Mouse (Mus musculus) ES-Bruce4 (cell line): ENCODE data around the gene Samd4b. TPM values are rescaled to one million over a fixed set of nuclear protein-coding genes. Genes with fewer than 3 reads are reported as not detected.
"Not testable (repeated sequence)": the region's sequence is repeated elsewhere in the genome, so short reads cannot be mapped to it uniquely, and the experiment has no call there.

Experiments used
- H3K27ac ChIP-seq: 2 replicates; pipeline ENCODE4 v1.5.1; 2012; ENCODE audit warnings: low read length, inconsistent platforms; ENCODE audit not compliant: insufficient read depth
- H3K27me3 ChIP-seq: 2 replicates; pipeline ENCODE4 v1.6.1; 2012; ENCODE audit warnings: mild to moderate bottlenecking, low read length, inconsistent platforms; ENCODE audit not compliant: control insufficient read depth, poor library complexity, insufficient read depth, severe bottlenecking
- H3K36me3 ChIP-seq: 2 replicates; pipeline ENCODE4 v1.6.1; 2012; ENCODE audit warnings: inconsistent platforms, mild to moderate bottlenecking, low read length, moderate library complexity; ENCODE audit not compliant: control insufficient read depth, poor library complexity, insufficient read depth, severe bottlenecking
- H3K4me1 ChIP-seq: one replicate; pipeline ENCODE4 v1.8.1; 2011; ENCODE audit warnings: low read length; ENCODE audit not compliant: control insufficient read depth, insufficient read depth
- H3K4me3 ChIP-seq: 2 replicates; pipeline ENCODE4 v1.5.1; 2011; ENCODE audit warnings: low read depth, mild to moderate bottlenecking, low read length
- H3K9ac ChIP-seq: 2 replicates; pipeline ENCODE4 v1.6.1; 2012; ENCODE audit warnings: low read depth, mild to moderate bottlenecking, inconsistent platforms; ENCODE audit not compliant: poor library complexity, severe bottlenecking
- H3K9me3 ChIP-seq: replicated peaks from 2 replicates; pipeline ENCODE4 v1.6.1; 2012; ENCODE audit warnings: mild to moderate bottlenecking, low read length, inconsistent platforms; ENCODE audit not compliant: control insufficient read depth, poor library complexity, insufficient read depth, severe bottlenecking
- CTCF ChIP-seq: IDR thresholded peaks from one replicate; pipeline ENCODE4 v1.8.1; 2011; ENCODE audit warnings: low read depth, low read length
- EP300 ChIP-seq: IDR thresholded peaks from 2 replicates; pipeline ENCODE4 v1.6.1; 2011; ENCODE audit warnings: low read depth, low read length; ENCODE audit not compliant: insufficient read depth
- POLR2A ChIP-seq: IDR thresholded peaks from one replicate; pipeline ENCODE4 v1.8.1; 2011; ENCODE audit warnings: low read length; ENCODE audit not compliant: insufficient read depth
- polyA plus RNA-seq: library from polyadenylated mRNA; stranded (reverse); fragments of >200 nt; gene quantifications from 2 replicates; pipeline ENCODE4 v1.2.4, GENCODE M21; 2011; ENCODE audit warnings: low read depth; ENCODE audit not compliant: missing spikeins, insufficient read depth, insufficient read length

Gene Samd4b
- polyA plus RNA-seq, 1 experiment: 86.0 TPM

DNA sequence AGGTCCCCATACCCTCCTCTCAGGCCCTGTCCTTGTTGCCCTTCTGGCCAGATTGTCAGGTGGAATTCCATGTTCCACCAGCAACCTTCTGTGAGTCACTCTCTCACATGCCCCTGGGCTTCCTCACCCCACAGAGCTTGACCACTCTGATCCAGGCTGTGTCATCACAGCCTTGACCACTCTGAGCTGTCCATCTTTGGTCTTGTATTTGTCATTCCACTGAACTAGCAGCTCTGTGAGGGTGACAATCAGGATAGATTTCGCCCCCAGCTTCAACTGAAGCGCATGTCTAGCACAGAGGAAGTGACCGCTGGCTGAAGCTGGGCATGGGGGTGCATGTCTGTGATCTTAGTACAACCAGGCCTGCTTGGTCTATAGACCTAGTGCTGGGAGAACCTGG, 207.6 kb downstream of the Samd4b start:
- TF ChIP-seq EP300: no peak
- TF ChIP-seq CTCF: no peak
- TF ChIP-seq POLR2A: no peak
- Histone ChIP-seq H3K9ac (no peak overlapping the region), H3K27ac (no peak overlapping the region), H3K9me3 (no peaks in the 10 kb centered on the region), H3K4me3 (no peak overlapping the region), H3K27me3 (no peaks in the 10 kb centered on the region), H3K4me1 (no peaks in the 10 kb centered on the region), H3K36me3 (peaks cover 7% of the 10 kb centered on the region)

GRCm38 (mm10) chr7:28387384-28387783, 210.6 kb downstream of the Samd4b start:
- not testable (repeated sequence) for H3K36me3 ChIP-seq, H3K9me3 ChIP-seq, H3K27me3 ChIP-seq, H3K9ac ChIP-seq, H3K4me1 ChIP-seq, H3K27ac ChIP-seq, H3K4me3 ChIP-seq

DNA sequence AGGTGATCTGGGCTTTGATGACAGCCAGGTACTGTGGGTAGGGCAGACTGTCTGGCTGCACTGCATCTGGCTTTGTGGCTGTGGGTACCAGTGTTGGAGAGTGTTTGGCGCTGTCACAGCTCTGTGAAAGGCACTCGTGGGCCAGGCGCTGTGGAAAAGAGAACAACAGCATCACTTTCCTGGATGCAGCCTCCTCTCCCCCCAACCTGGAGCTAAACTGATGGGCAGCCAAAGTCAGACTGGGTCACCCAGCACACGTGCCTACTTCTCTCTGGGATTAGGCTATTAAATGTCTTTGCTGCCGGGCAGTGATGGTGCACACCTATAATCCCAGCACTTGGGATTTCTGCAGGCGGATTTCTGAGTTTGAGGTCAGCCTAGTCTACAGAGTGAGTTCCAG, 211.1 kb downstream of the Samd4b start:
- not testable (repeated sequence) for H3K4me3 ChIP-seq, H3K27ac ChIP-seq, H3K36me3 ChIP-seq, H3K4me1 ChIP-seq, H3K9me3 ChIP-seq, H3K27me3 ChIP-seq, H3K9ac ChIP-seq

GRCm38 (mm10) chr7:28386462-28386861, 211.5 kb downstream of the Samd4b start:
- no peak overlapping the region for H3K4me3 ChIP-seq
- H3K36me3 ChIP-seq: peaks cover 5% of the 10 kb centered on the region
- no peak overlapping the region for H3K27ac ChIP-seq
- H3K9me3 ChIP-seq: no peaks in the 10 kb centered on the region
- peak; percentile 94 for TF ChIP-seq CTCF
- peak; percentile 67; the same call in 1 of the 2 replicates for TF ChIP-seq EP300
- no peak for TF ChIP-seq POLR2A
- peaks cover 3% of the 10 kb centered on the region for H3K4me1 ChIP-seq
- H3K9ac ChIP-seq: no peak overlapping the region
- no peaks in the 10 kb centered on the region for H3K27me3 ChIP-seq

GRCm38 (mm10) chr7:28386007-28386406, 211.9 kb downstream of the Samd4b start:
- Histone ChIP-seq H3K27me3 (no peaks in the 10 kb centered on the region), H3K9ac (no peak overlapping the region), H3K27ac (no peak overlapping the region), H3K9me3 (no peaks in the 10 kb centered on the region), H3K4me3 (no peak overlapping the region), H3K36me3 (peaks cover 5% of the 10 kb centered on the region), H3K4me1 (peaks cover 3% of the 10 kb centered on the region)
- TF ChIP-seq CTCF: no peak
- no peak for TF ChIP-seq EP300
- TF ChIP-seq POLR2A: no peak

DNA sequence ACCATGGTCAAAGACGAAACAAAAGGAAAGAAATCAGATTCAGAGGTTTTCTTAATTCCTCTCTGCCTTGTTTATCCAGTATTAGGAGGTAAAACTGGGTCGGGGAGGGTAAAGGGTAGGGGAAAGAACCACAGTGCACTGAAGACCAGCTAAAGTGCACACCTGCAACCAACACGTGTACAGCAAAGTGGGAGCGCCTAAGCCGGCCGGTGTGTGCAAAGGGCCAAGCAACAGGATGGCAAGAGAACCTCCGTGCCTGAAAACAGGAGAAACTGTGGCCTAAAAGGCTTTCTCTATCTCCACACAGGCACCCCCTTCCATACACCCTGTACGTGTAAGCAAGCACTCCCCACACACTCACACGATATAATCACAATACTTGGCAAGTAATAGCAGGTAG, 212.7 kb downstream of the Samd4b start:
- TF ChIP-seq EP300 (no peak), POLR2A (no peak), CTCF (no peak)
- no peaks in the 10 kb centered on the region for H3K27me3 ChIP-seq
- H3K4me1 ChIP-seq: peaks cover 3% of the 10 kb centered on the region
- H3K4me3 ChIP-seq: no peak overlapping the region
- peaks cover 5% of the 10 kb centered on the region for H3K36me3 ChIP-seq
- no peak overlapping the region for H3K27ac ChIP-seq
- H3K9me3 ChIP-seq: no peaks in the 10 kb centered on the region
- H3K9ac ChIP-seq: no peak overlapping the region

DNA sequence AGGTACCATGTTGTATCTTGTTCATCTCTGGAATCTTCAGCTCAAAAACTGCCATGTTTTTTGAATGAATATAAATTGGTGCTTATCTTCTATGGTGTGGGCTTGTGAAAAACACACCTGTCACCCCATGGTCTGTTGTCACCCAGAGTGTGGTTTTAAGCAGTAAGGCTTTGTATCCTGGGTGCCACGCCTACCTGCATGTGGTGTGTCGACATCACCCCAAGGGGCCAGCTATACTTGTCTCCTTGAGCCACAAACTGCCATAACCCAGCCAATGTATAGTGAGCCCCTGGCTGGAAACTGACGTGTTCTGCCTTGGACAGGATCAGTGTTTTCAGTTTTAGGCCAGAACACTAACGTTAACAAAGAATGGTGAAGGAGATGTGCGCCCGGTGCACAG, 213.8 kb downstream of the Samd4b start:
- peaks cover 2% of the 10 kb centered on the region for H3K36me3 ChIP-seq
- no peaks in the 10 kb centered on the region for H3K27me3 ChIP-seq
- H3K4me1 ChIP-seq: peaks cover 3% of the 10 kb centered on the region
- H3K4me3 ChIP-seq: no peak overlapping the region
- TF ChIP-seq EP300 (no peak), CTCF (no peak), POLR2A (no peak)
- no peaks in the 10 kb centered on the region for H3K9me3 ChIP-seq
- H3K27ac ChIP-seq: no peak overlapping the region
- H3K9ac ChIP-seq: no peak overlapping the region
